Mouse (Mus musculus) forebrain, embryonic 10.5 days (tissue): ENCODE data around the gene Pigb. TPM values are rescaled to one million over a fixed set of nuclear protein-coding genes. Genes with fewer than 3 reads are reported as not detected.

Source experiments
- DNase-seq: peaks from one replicate; pipeline ENCODE4 v3.0.0-alpha.2; 2017; ENCODE audit warnings: low spot score; ENCODE audit errors: extremely low spot score
- H3K27ac ChIP-seq: fragments of 300-500 bp; sonication (generic); 2 replicates; pipeline ENCODE4 v1.5.1; 2016; ENCODE audit warnings: mild to moderate bottlenecking
- H3K27me3 ChIP-seq: fragments of 300-500 bp; sonication (generic); 2 replicates; pipeline ENCODE4 v1.6.1; 2016; ENCODE audit warnings: mild to moderate bottlenecking; ENCODE audit not compliant: poor library complexity, severe bottlenecking
- H3K36me3 ChIP-seq: fragments of 300-500 bp; sonication (generic); replicated peaks from 2 replicates; pipeline ENCODE4 v1.6.1; 2016; ENCODE audit warnings: mild to moderate bottlenecking, moderate library complexity
- H3K4me1 ChIP-seq: fragments of 300-500 bp; sonication (generic); 2 replicates; pipeline ENCODE4 v1.6.1; 2016
- H3K4me3 ChIP-seq: fragments of 300-500 bp; sonication (generic); 2 replicates; pipeline ENCODE4 v1.5.1; 2016; ENCODE audit warnings: mild to moderate bottlenecking, moderate library complexity
- H3K9me3 ChIP-seq: fragments of 300-500 bp; sonication (generic); 2 replicates; pipeline ENCODE4 v1.6.1; 2016; ENCODE audit warnings: mild to moderate bottlenecking, moderate library complexity
- WGBS: fragments of 180-500 bp; shearing (Covaris S2); methylation state at CpG from one replicate; pipeline ENCODE4 v1.1.7; 2016; 5-methylcytosine and 5-hydroxymethylcytosine counted together
- polyA plus RNA-seq: library from polyadenylated mRNA; unstranded; fragments of >200 nt; fragmentation: Nextera tagmentation; extraction: Ambion mirVana; gene quantifications from 2 replicates; pipeline ENCODE4 v1.2.1, GENCODE M21; 2016

The Pigb gene
- polyA plus RNA-seq, 1 experiment from 2014 or later, result 15.4 TPM

- no peak overlapping the region for H3K4me3 ChIP-seq
- no peaks in the 10 kb centered on the region for H3K4me1 ChIP-seq
- no peak overlapping the region for H3K27ac ChIP-seq
- 77% methylated on average over 3 of the region's 3 CpGs for WGBS
- H3K9me3 ChIP-seq, result no peaks in the 10 kb centered on the region
- H3K27me3 ChIP-seq, result no peaks in the 10 kb centered on the region
- peaks cover 7% of the 10 kb centered on the region; the same call in 1 of the 2 replicates for H3K36me3 ChIP-seq
- DNase-seq, result no peak
Observed at GRCm38 (mm10) chr9:73002177-73002576, 38.0 kb downstream of the Pigb start.

- 90% methylated on average over 13 of the region's 13 CpGs for WGBS
- no peak for DNase-seq
- H3K4me1 ChIP-seq, result no peaks in the 10 kb centered on the region
- no peak overlapping the region for H3K27ac ChIP-seq
- no peak overlapping the region for H3K4me3 ChIP-seq
- no peaks in the 10 kb centered on the region for H3K27me3 ChIP-seq
- H3K36me3 ChIP-seq, result peaks cover 7% of the 10 kb centered on the region; the same call in 1 of the 2 replicates
- H3K9me3 ChIP-seq, result no peaks in the 10 kb centered on the region
Observed at GRCm38 (mm10) chr9:73001314-73002011, 38.7 kb downstream of the Pigb start.

- DNase-seq, result no peak
- H3K27me3 ChIP-seq, result no peaks in the 10 kb centered on the region
- no peaks in the 10 kb centered on the region for H3K4me1 ChIP-seq
- no peaks in the 10 kb centered on the region for H3K9me3 ChIP-seq
- no peak overlapping the region for H3K27ac ChIP-seq
- no peak overlapping the region for H3K4me3 ChIP-seq
- no peaks in the 10 kb centered on the region for H3K36me3 ChIP-seq
- 72% methylated on average over 2 of the region's 2 CpGs for WGBS
Observed at GRCm38 (mm10) chr9:73000487-73000886, 39.7 kb downstream of the Pigb start.

GRCm38 (mm10) chr9:72996806-72997205 lies 43.4 kb downstream of the Pigb start:
- Histone ChIP-seq H3K36me3 (no peaks in the 10 kb centered on the region), H3K4me1 (no peaks in the 10 kb centered on the region), H3K27me3 (no peaks in the 10 kb centered on the region), H3K9me3 (no peaks in the 10 kb centered on the region), H3K27ac (no peak overlapping the region), H3K4me3 (no peak overlapping the region)
- no peak for DNase-seq
- 55% methylated on average over 7 of the region's 7 CpGs for WGBS

GRCm38 (mm10) chr9:72996167-72996566 lies 44.0 kb downstream of the Pigb start:
- H3K4me3 ChIP-seq, result no peak overlapping the region
- DNase-seq, result no peak
- no peak overlapping the region for H3K27ac ChIP-seq

GRCm38 (mm10) chr9:72992576-72992975 lies 47.6 kb downstream of the Pigb start:
- H3K27me3 ChIP-seq, result no peaks in the 10 kb centered on the region
- no peak for DNase-seq
- no peaks in the 10 kb centered on the region for H3K4me1 ChIP-seq
- WGBS, result 90% methylated on average over 5 of the region's 5 CpGs
- H3K4me3 ChIP-seq, result no peak overlapping the region
- no peaks in the 10 kb centered on the region for H3K36me3 ChIP-seq
- H3K27ac ChIP-seq, result no peak overlapping the region
- no peaks in the 10 kb centered on the region for H3K9me3 ChIP-seq

More at GRCm38 (mm10) chr9:72996167-72996566, 44.0 kb downstream of the Pigb start:
- no peaks in the 10 kb centered on the region for H3K36me3 ChIP-seq
- no peaks in the 10 kb centered on the region for H3K4me1 ChIP-seq
- no peaks in the 10 kb centered on the region for H3K27me3 ChIP-seq
- H3K9me3 ChIP-seq, result no peaks in the 10 kb centered on the region

- Histone ChIP-seq H3K36me3 (no peaks in the 10 kb centered on the region), H3K27me3 (no peaks in the 10 kb centered on the region), H3K9me3 (no peaks in the 10 kb centered on the region), H3K4me3 (no peak overlapping the region), H3K27ac (no peak overlapping the region), H3K4me1 (peaks cover 2% of the 10 kb centered on the region)
- WGBS, result 95% methylated on average over 2 of the region's 2 CpGs
- no peak for DNase-seq
Observed at GRCm38 (mm10) chr9:72991420-72991819, 48.8 kb downstream of the Pigb start.

GRCm38 (mm10) chr9:72988706-72989105 lies 51.5 kb downstream of the Pigb start:
- peaks cover 18% of the 10 kb centered on the region for H3K4me1 ChIP-seq
- H3K36me3 ChIP-seq, result no peaks in the 10 kb centered on the region
- no peak overlapping the region for H3K27ac ChIP-seq
- 91% methylated on average over 5 of the region's 5 CpGs for WGBS
- no peak overlapping the region for H3K4me3 ChIP-seq
- H3K9me3 ChIP-seq, result no peaks in the 10 kb centered on the region
- no peaks in the 10 kb centered on the region for H3K27me3 ChIP-seq
- no peak for DNase-seq

GRCm38 (mm10) chr9:72987703-72988102 lies 52.5 kb downstream of the Pigb start:
- Histone ChIP-seq H3K4me3 (no peak overlapping the region), H3K36me3 (no peaks in the 10 kb centered on the region), H3K27me3 (no peaks in the 10 kb centered on the region), H3K9me3 (no peaks in the 10 kb centered on the region), H3K27ac (no peak overlapping the region), H3K4me1 (peaks cover 18% of the 10 kb centered on the region)
- WGBS, result 58% methylated on average over 3 of the region's 3 CpGs
- no peak for DNase-seq

GRCm38 (mm10) chr9:72985250-72986220 lies 54.6 kb downstream of the Pigb start, which contains the start of the genes Ccpg1os and Ccpg1:
TSS of gene Ccpg1os (minus strand) at chr9:72985382.
TSS of gene Ccpg1 (plus strand) at chr9:72985429.
- DNase-seq, result peak; percentile 97
- no peaks in the 10 kb centered on the region for H3K27me3 ChIP-seq
- peak within 1 kb of the TSS; percentile 77 for H3K4me3 ChIP-seq
- H3K9me3 ChIP-seq, result no peaks in the 10 kb centered on the region
- peak within 1 kb of the TSS; percentile 84 for H3K27ac ChIP-seq
- under 1% methylated on average over 88 of the region's 88 CpGs for WGBS
- peaks cover 18% of the 10 kb centered on the region for H3K4me1 ChIP-seq
- H3K36me3 ChIP-seq, result no peaks in the 10 kb centered on the region

GRCm38 (mm10) chr9:72983066-72983465 lies 57.1 kb downstream of the Pigb start:
- Histone ChIP-seq H3K27ac (no peak overlapping the region), H3K36me3 (no peaks in the 10 kb centered on the region), H3K4me3 (no peak overlapping the region), H3K4me1 (peaks cover 18% of the 10 kb centered on the region), H3K27me3 (no peaks in the 10 kb centered on the region), H3K9me3 (no peaks in the 10 kb centered on the region)
- WGBS, result 72% methylated on average over 2 of the region's 2 CpGs
- no peak for DNase-seq

GRCm38 (mm10) chr9:72975242-72975641 lies 64.9 kb downstream of the Pigb start:
- H3K27ac ChIP-seq, result no peak overlapping the region
- no peak overlapping the region for H3K4me3 ChIP-seq
- no peaks in the 10 kb centered on the region for H3K4me1 ChIP-seq
- H3K36me3 ChIP-seq, result no peaks in the 10 kb centered on the region
- H3K9me3 ChIP-seq, result no peaks in the 10 kb centered on the region
- no peak for DNase-seq
- 83% methylated on average over 1 of the region's 1 CpGs for WGBS
- no peaks in the 10 kb centered on the region for H3K27me3 ChIP-seq

- no peaks in the 10 kb centered on the region for H3K4me1 ChIP-seq
- H3K27me3 ChIP-seq, result no peaks in the 10 kb centered on the region
- no peak overlapping the region for H3K27ac ChIP-seq
- 93% methylated on average over 5 of the region's 5 CpGs for WGBS
- no peaks in the 10 kb centered on the region for H3K9me3 ChIP-seq
- H3K36me3 ChIP-seq, result no peaks in the 10 kb centered on the region
- DNase-seq, result no peak
- no peak overlapping the region for H3K4me3 ChIP-seq
Observed at GRCm38 (mm10) chr9:72974734-72975133, 65.4 kb downstream of the Pigb start.
